Mouse (Mus musculus) ES-Bruce4 (cell line): ENCODE measurements around the gene 4933405L10Rik.

Experiments used
- CTCF ChIP-seq: IDR thresholded peaks from one replicate; pipeline ENCODE4 v1.8.1; 2011; ENCODE audit warnings: low read depth, low read length
- POLR2A ChIP-seq: IDR thresholded peaks from one replicate; pipeline ENCODE4 v1.8.1; 2011; ENCODE audit warnings: low read length; ENCODE audit not compliant: insufficient read depth

GRCm38 (mm10) chr8:105697196-105697780, 10.2 kb upstream of the 4933405L10Rik start:
- no peak for TF ChIP-seq CTCF
- TF ChIP-seq POLR2A: no peak
